Mouse (Mus musculus) limb, embryonic 15.5 days (tissue): Measurements from ENCODE around the gene Golgb1. TPM values are rescaled to one million over a fixed set of nuclear protein-coding genes. Genes with fewer than 3 reads are reported as not detected.

ENCODE experiments used
- ATAC-seq: fragments of 200-750 bp; cut with Nextera tagmentation; 2 replicates; pipeline ENCODE4 v1.8.0; 2017; ENCODE audit warnings: low read depth, moderate TSS enrichment; ENCODE audit not compliant: insufficient number of reproducible peaks, low FRiP score, low TSS enrichment
- H3K27ac ChIP-seq: fragments of 300-500 bp; sonication (generic); 2 replicates; pipeline ENCODE4 v1.5.1; 2015; ENCODE audit warnings: moderate library complexity, mild to moderate bottlenecking, inconsistent platforms
- H3K27me3 ChIP-seq: fragments of 300-500 bp; sonication (generic); 2 replicates; pipeline ENCODE4 v1.6.1; 2015; ENCODE audit warnings: inconsistent platforms
- H3K36me3 ChIP-seq: fragments of 300-500 bp; sonication (generic); 2 replicates; pipeline ENCODE4 v1.6.1; 2015; ENCODE audit warnings: inconsistent platforms
- H3K4me1 ChIP-seq: fragments of 300-500 bp; sonication (generic); 2 replicates; pipeline ENCODE4 v1.6.1; 2015; ENCODE audit warnings: inconsistent platforms
- H3K4me2 ChIP-seq: fragments of 300-500 bp; sonication (generic); 2 replicates; pipeline ENCODE4 v1.6.1; 2015; ENCODE audit warnings: mild to moderate bottlenecking, inconsistent platforms
- H3K4me3 ChIP-seq: fragments of 300-500 bp; sonication (generic); 2 replicates; pipeline ENCODE4 v1.5.1; 2015; ENCODE audit warnings: mild to moderate bottlenecking, inconsistent platforms
- H3K9ac ChIP-seq: fragments of 300-500 bp; sonication (generic); 2 replicates; pipeline ENCODE4 v1.6.1; 2015; ENCODE audit warnings: inconsistent platforms
- H3K9me3 ChIP-seq: fragments of 300-500 bp; sonication (generic); 2 replicates; pipeline ENCODE4 v1.6.1; 2016; ENCODE audit warnings: inconsistent platforms
- WGBS: fragments of 180-500 bp; shearing (Covaris S2); methylation state at CpG from one replicate; pipeline ENCODE4 v1.1.7; 2015; 5-methylcytosine and 5-hydroxymethylcytosine counted together
- polyA plus RNA-seq: library from polyadenylated mRNA; unstranded; fragments of >200 nt; fragmentation: Nextera tagmentation; extraction: Ambion mirVana; gene quantifications from 2 replicates; pipeline ENCODE4 v1.2.1, GENCODE M21; 2015

The Golgb1 gene
- polyA plus RNA-seq, 1 experiment from 2014 or later = 116 TPM

- Histone ChIP-seq H3K27me3 (no peaks in the 10 kb centered on the region), H3K9me3 (no peaks in the 10 kb centered on the region), H3K4me3 (no peak overlapping the region), H3K4me2 (no peak overlapping the region), H3K36me3 (peaks cover 65% of the 10 kb centered on the region), H3K4me1 (0 out of 2 replicates have a peak, but pooled peaks cover 2% of the 10 kb centered on the region), H3K9ac (no peak overlapping the region), H3K27ac (no peak overlapping the region)
- ATAC-seq = no peak
- 46% methylated on average over 3 of the region's 3 CpGs for WGBS
Observed at GRCm38 (mm10) chr16:36931976-36932375, 57.0 kb downstream of the Golgb1 start.

- H3K36me3 ChIP-seq = peaks cover 59% of the 10 kb centered on the region
- ATAC-seq = no peak
- WGBS = 93% methylated on average over 6 of the region's 6 CpGs
Observed at GRCm38 (mm10) chr16:36932546-36932945, 57.6 kb downstream of the Golgb1 start.

GRCm38 (mm10) chr16:36934131-36934840 lies 59.3 kb downstream of the Golgb1 start:
- ATAC-seq = peak; percentile 63
- Histone ChIP-seq H3K4me1 (0 out of 2 replicates have a peak, but pooled peaks cover 2% of the 10 kb centered on the region), H3K9ac (no peak overlapping the region), H3K4me2 (no peak overlapping the region), H3K4me3 (no peak overlapping the region), H3K9me3 (no peaks in the 10 kb centered on the region), H3K36me3 (peaks cover 42% of the 10 kb centered on the region), H3K27me3 (no peaks in the 10 kb centered on the region), H3K27ac (peak overlapping the region; percentile 8; the same call in 1 of the 2 replicates)
- WGBS = 48% methylated on average over 6 of the region's 6 CpGs

More at GRCm38 (mm10) chr16:36932546-36932945, 57.6 kb downstream of the Golgb1 start:
- Histone ChIP-seq H3K27me3 (no peaks in the 10 kb centered on the region), H3K9ac (no peak overlapping the region), H3K4me1 (0 out of 2 replicates have a peak, but pooled peaks cover 2% of the 10 kb centered on the region), H3K4me2 (no peak overlapping the region), H3K4me3 (no peak overlapping the region), H3K9me3 (no peaks in the 10 kb centered on the region), H3K27ac (no peak overlapping the region)

- no peaks in the 10 kb centered on the region for H3K27me3 ChIP-seq
- 0 out of 2 replicates have a peak, but pooled peaks cover 2% of the 10 kb centered on the region for H3K4me1 ChIP-seq
- H3K36me3 ChIP-seq = peaks cover 34% of the 10 kb centered on the region
- no peak within 1 kb of the TSS for H3K4me3 ChIP-seq
- 63% methylated on average over 7 of the region's 7 CpGs for WGBS
- peak within 1 kb of the TSS; percentile 8; the same call in 1 of the 2 replicates for H3K27ac ChIP-seq
- no peak for ATAC-seq
- no peak within 1 kb of the TSS for H3K9ac ChIP-seq
- H3K4me2 ChIP-seq = no peak within 1 kb of the TSS
- no peaks in the 10 kb centered on the region for H3K9me3 ChIP-seq
Observed at GRCm38 (mm10) chr16:36934841-36935620, 60.1 kb downstream of the Golgb1 start, which contains the start of gene Hcls1. TSS of gene Hcls1 (plus strand) at chr16:36934983.

- no peaks in the 10 kb centered on the region for H3K27me3 ChIP-seq
- no peak overlapping the region for H3K4me2 ChIP-seq
- no peak overlapping the region for H3K9ac ChIP-seq
- H3K36me3 ChIP-seq = peaks cover 26% of the 10 kb centered on the region
- H3K9me3 ChIP-seq = no peaks in the 10 kb centered on the region
- 71% methylated on average over 3 of the region's 3 CpGs for WGBS
- H3K27ac ChIP-seq = no peak overlapping the region
- H3K4me3 ChIP-seq = no peak overlapping the region
- ATAC-seq = no peak
- 0 out of 2 replicates have a peak, but pooled peaks cover 2% of the 10 kb centered on the region for H3K4me1 ChIP-seq
Observed at GRCm38 (mm10) chr16:36935814-36936213, 60.9 kb downstream of the Golgb1 start.

- H3K27ac ChIP-seq = no peak overlapping the region
- WGBS = 74% methylated on average over 6 of the region's 6 CpGs
- no peaks in the 10 kb centered on the region for H3K4me1 ChIP-seq
- H3K4me3 ChIP-seq = no peak overlapping the region
- H3K4me2 ChIP-seq = no peak overlapping the region
- H3K36me3 ChIP-seq = no peaks in the 10 kb centered on the region
- H3K9me3 ChIP-seq = no peaks in the 10 kb centered on the region
- no peaks in the 10 kb centered on the region for H3K27me3 ChIP-seq
- H3K9ac ChIP-seq = no peak overlapping the region
- no peak for ATAC-seq
Observed at GRCm38 (mm10) chr16:36941137-36941727, 66.3 kb downstream of the Golgb1 start.

- Histone ChIP-seq H3K4me3 (no peak overlapping the region), H3K9ac (no peak overlapping the region), H3K27me3 (no peaks in the 10 kb centered on the region), H3K27ac (no peak overlapping the region), H3K4me1 (no peaks in the 10 kb centered on the region), H3K36me3 (no peaks in the 10 kb centered on the region), H3K9me3 (no peaks in the 10 kb centered on the region), H3K4me2 (no peak overlapping the region)
- no peak for ATAC-seq
- WGBS = 76% methylated on average over 4 of the region's 4 CpGs
Observed at GRCm38 (mm10) chr16:36941895-36942294, 67.0 kb downstream of the Golgb1 start.

GRCm38 (mm10) chr16:36943591-36943990 lies 68.7 kb downstream of the Golgb1 start:
- Histone ChIP-seq H3K9me3 (no peaks in the 10 kb centered on the region), H3K4me1 (no peaks in the 10 kb centered on the region), H3K27ac (no peak overlapping the region), H3K4me2 (no peak overlapping the region), H3K9ac (no peak overlapping the region), H3K4me3 (no peak overlapping the region), H3K36me3 (no peaks in the 10 kb centered on the region), H3K27me3 (no peaks in the 10 kb centered on the region)
- ATAC-seq = no peak
- WGBS = 86% methylated on average over 3 of the region's 3 CpGs

- ATAC-seq = no peak
- Histone ChIP-seq H3K27ac (no peak overlapping the region), H3K36me3 (no peaks in the 10 kb centered on the region), H3K4me1 (no peaks in the 10 kb centered on the region), H3K4me2 (no peak overlapping the region), H3K9me3 (no peaks in the 10 kb centered on the region), H3K9ac (no peak overlapping the region), H3K27me3 (no peaks in the 10 kb centered on the region), H3K4me3 (no peak overlapping the region)
- WGBS = 50% methylated on average over 12 of the region's 12 CpGs
Observed at GRCm38 (mm10) chr16:36944895-36945424, 70.0 kb downstream of the Golgb1 start.

GRCm38 (mm10) chr16:36946459-36947159 lies 71.7 kb downstream of the Golgb1 start:
- 84% methylated on average over 8 of the region's 8 CpGs for WGBS
- H3K4me3 ChIP-seq = no peak overlapping the region
- H3K9ac ChIP-seq = no peak overlapping the region
- H3K4me1 ChIP-seq = no peaks in the 10 kb centered on the region
- H3K36me3 ChIP-seq = no peaks in the 10 kb centered on the region
- H3K9me3 ChIP-seq = no peaks in the 10 kb centered on the region
- no peak overlapping the region for H3K4me2 ChIP-seq
- no peak for ATAC-seq
- no peak overlapping the region for H3K27ac ChIP-seq
- H3K27me3 ChIP-seq = no peaks in the 10 kb centered on the region

- Histone ChIP-seq H3K27ac (no peak overlapping the region), H3K4me2 (no peak overlapping the region), H3K27me3 (no peaks in the 10 kb centered on the region), H3K4me3 (no peak overlapping the region), H3K9ac (no peak overlapping the region), H3K9me3 (no peaks in the 10 kb centered on the region), H3K4me1 (no peaks in the 10 kb centered on the region), H3K36me3 (no peaks in the 10 kb centered on the region)
- ATAC-seq = no peak
- 64% methylated on average over 4 of the region's 4 CpGs for WGBS
Observed at GRCm38 (mm10) chr16:36947646-36948197, 72.8 kb downstream of the Golgb1 start.
